Mouse (Mus musculus) lung, postnatal 0 days (tissue): ENCODE measurements around the gene Pafah1b3.

Source experiments
- CTCF ChIP-seq: IDR thresholded peaks from 2 replicates; pipeline ENCODE4 v1.5.1; 2016; ENCODE audit warnings: antibody characterized with exemption, mild to moderate bottlenecking
- EP300 ChIP-seq: IDR thresholded peaks from 2 replicates; pipeline ENCODE4 v1.6.1; 2016; ENCODE audit warnings: antibody characterized with exemption, mild to moderate bottlenecking, control low read depth

DNA sequence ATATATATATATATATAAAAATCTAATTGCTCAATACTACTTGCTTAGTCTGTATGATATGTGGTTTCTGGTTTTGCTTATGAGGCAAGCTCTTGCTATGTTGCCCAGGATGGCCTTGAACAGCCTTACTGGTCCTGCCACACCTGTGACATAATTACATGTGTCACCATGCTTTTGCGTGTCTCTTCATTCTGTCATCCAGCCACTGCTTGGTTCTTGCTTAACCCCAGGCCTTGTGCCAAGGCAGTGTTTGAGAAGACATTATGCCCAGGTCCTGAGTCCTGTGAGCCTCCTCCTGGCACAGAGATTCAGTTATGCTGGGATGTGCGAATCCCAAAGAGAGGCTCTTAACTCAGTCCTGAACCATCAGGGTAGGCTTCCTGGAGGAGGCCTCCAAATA is 25.4 kb upstream of the Pafah1b3 start:
- TF ChIP-seq CTCF (no peak), EP300 (no peak)
